Mouse (Mus musculus): ENCODE data around the gene Tmprss12. TPM values are rescaled to one million over a fixed set of nuclear protein-coding genes. Genes with fewer than 3 reads are reported as not detected.
"Not testable (repeated sequence)": the region's sequence is repeated elsewhere in the genome, so short reads cannot be mapped to it uniquely, and the experiment has no call there.

Tmprss12 gene
- polyA plus RNA-seq, 1 experiment = not detected

DNA sequence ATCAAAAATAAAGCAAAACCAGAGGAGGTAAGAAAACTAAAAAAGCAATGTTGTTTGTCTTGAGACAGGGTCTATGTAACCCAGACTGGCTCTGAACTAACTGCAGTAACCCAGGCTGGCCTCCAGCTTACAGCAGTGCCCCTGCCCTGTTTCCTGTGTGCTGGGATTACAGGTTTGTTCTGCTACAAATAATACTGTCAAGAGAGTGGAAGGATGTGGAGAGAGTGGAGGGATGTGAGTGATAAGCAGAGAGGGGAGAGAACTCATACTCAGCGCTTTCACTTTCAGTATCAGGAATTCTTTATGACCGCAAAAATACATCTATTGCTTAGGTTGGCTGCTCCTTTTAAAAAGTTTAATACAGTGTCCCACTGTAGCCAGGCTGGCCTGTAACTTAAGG, 31.7 kb downstream of the Tmprss12 start:
- Histone ChIP-seq H3K27me3 (ENCODE audit: control insufficient read depth, insufficient read depth, insufficient read length) (no peaks in the 10 kb centered on the region), H3K4me3 (no peak overlapping the region), H3K4me2 (ENCODE audit: low read depth) (peak overlapping the region; percentile 25), H3K79me2 (ENCODE audit: control insufficient read depth, insufficient read depth) (no peaks in the 10 kb centered on the region), H3K36me3 (ENCODE audit: control insufficient read depth, insufficient read depth) (no peaks in the 10 kb centered on the region), H3ac (ENCODE audit: control insufficient read depth, insufficient read length) (no peak overlapping the region)
- no peak for TF ChIP-seq SRF (IDR thresholded peaks at IDR 0.05; ENCODE audit: control insufficient read depth, insufficient read length, low read depth)
- no peak for TF ChIP-seq MYOG (IDR thresholded peaks at IDR 0.05; ENCODE audit: control insufficient read depth in 1 of 3, insufficient read depth in 1 of 3, insufficient read length in 2 of 3, low read depth in 2 of 3)
- TF ChIP-seq MYOD1 (IDR thresholded peaks at IDR 0.05; ENCODE audit: control insufficient read depth in 1 of 3, insufficient read length in 2 of 3, low read depth in 2 of 3) = no peak
- TF ChIP-seq TCF12 (IDR thresholded peaks at IDR 0.05; ENCODE audit: insufficient read depth, poor library complexity, severe bottlenecking) = no peak
- TF ChIP-seq USF1 (IDR thresholded peaks at IDR 0.05; ENCODE audit: low read depth) = no peak
- TF ChIP-seq POLR2AphosphoS2 (IDR thresholded peaks at IDR 0.05; ENCODE audit: insufficient read length, low read depth) = no peak
- no peak for TF ChIP-seq REST (IDR thresholded peaks at IDR 0.05; ENCODE audit: insufficient read depth, insufficient read length)
- TF ChIP-seq E2F4 (IDR thresholded peaks at IDR 0.05; ENCODE audit: insufficient read depth) = no peak
- no peak for TF ChIP-seq TCF3 (IDR thresholded peaks at IDR 0.05; ENCODE audit: insufficient read length, low read depth)
- no peak for TF ChIP-seq CEBPB (IDR thresholded peaks at IDR 0.05; ENCODE audit: insufficient read depth, poor library complexity, severe bottlenecking)
- TF ChIP-seq MAX (IDR thresholded peaks at IDR 0.05; ENCODE audit: low read depth) = no peak

GRCm38 (mm10) chr15:100314448-100315145, 34.0 kb downstream of the Tmprss12 start:
- H3K36me3 ChIP-seq (ENCODE audit: control insufficient read depth, insufficient read depth) = no peaks in the 10 kb centered on the region
- H3K27me3 ChIP-seq (ENCODE audit: control insufficient read depth, insufficient read depth, insufficient read length) = no peaks in the 10 kb centered on the region
- no peak overlapping the region for H3ac ChIP-seq (ENCODE audit: control insufficient read depth, insufficient read length)
- H3K4me2 ChIP-seq (ENCODE audit: low read depth) = no peak overlapping the region
- H3K4me3 ChIP-seq = no peak overlapping the region
- no peak for TF ChIP-seq REST (IDR thresholded peaks at IDR 0.05; ENCODE audit: insufficient read depth, insufficient read length)
- no peak for TF ChIP-seq SRF (IDR thresholded peaks at IDR 0.05; ENCODE audit: control insufficient read depth, insufficient read length, low read depth)
- TF ChIP-seq TCF12 (IDR thresholded peaks at IDR 0.05; ENCODE audit: insufficient read depth, poor library complexity, severe bottlenecking) = no peak
- TF ChIP-seq POLR2A (IDR thresholded peaks at IDR 0.05; ENCODE audit: insufficient read length, low read depth) = no peak
- no peak for TF ChIP-seq POLR2AphosphoS2 (IDR thresholded peaks at IDR 0.05; ENCODE audit: insufficient read length, low read depth)
- no peak for TF ChIP-seq MYOD1 (IDR thresholded peaks at IDR 0.05; ENCODE audit: control insufficient read depth in 1 of 3, insufficient read length in 2 of 3, low read depth in 2 of 3)
- TF ChIP-seq E2F4 (IDR thresholded peaks at IDR 0.05; ENCODE audit: insufficient read depth) = no peak
- no peak for TF ChIP-seq CEBPB (IDR thresholded peaks at IDR 0.05; ENCODE audit: insufficient read depth, poor library complexity, severe bottlenecking)
- TF ChIP-seq TCF3 (IDR thresholded peaks at IDR 0.05; ENCODE audit: insufficient read length, low read depth) = no peak
- TF ChIP-seq USF1 (IDR thresholded peaks at IDR 0.05; ENCODE audit: low read depth) = no peak
- TF ChIP-seq MYOG (IDR thresholded peaks at IDR 0.05; ENCODE audit: control insufficient read depth in 1 of 3, insufficient read depth in 1 of 3, insufficient read length in 2 of 3, low read depth in 2 of 3) = no peak
- TF ChIP-seq MAX (IDR thresholded peaks at IDR 0.05; ENCODE audit: low read depth) = no peak
- H3K79me2 ChIP-seq (ENCODE audit: control insufficient read depth, insufficient read depth) = no peaks in the 10 kb centered on the region

DNA sequence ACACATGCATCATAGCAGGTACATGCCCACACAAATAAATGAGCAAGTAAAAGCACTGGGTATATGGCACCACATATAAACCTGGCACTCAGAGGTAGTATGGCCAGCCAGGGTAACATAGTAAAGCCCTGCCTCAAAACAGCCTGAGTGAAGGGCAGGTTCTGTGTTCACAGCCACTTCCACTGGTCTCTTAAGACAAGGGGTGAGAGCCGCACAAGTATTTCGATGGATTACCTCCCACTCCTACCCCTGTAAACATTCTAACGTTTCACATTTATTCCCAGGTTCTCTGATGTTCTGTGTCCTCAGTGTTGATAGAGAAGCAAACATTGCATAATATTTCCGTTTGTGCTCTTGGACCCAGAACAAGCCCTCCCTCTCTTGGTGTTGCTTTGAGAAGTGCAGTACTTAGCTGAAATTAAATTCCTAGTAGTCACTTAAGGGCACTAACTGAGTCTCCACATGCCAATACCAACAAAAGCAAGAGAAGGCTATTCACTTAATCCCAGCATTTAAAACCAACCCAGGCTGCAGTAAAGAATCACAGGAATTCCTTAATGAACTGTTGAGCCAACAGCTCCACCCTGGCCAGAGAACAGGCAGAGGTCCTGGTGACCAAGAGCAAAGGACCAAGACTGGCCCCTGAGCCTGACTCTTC, 37.5 kb downstream of the Tmprss12 start:
- H3K79me2 ChIP-seq (ENCODE audit: control insufficient read depth, insufficient read depth); H3ac ChIP-seq (ENCODE audit: control insufficient read depth, insufficient read length); H3K27me3 ChIP-seq (ENCODE audit: control insufficient read depth, insufficient read depth, insufficient read length); H3K36me3 ChIP-seq (ENCODE audit: control insufficient read depth, insufficient read depth); H3K4me3 ChIP-seq; H3K4me2 ChIP-seq (ENCODE audit: low read depth): not testable (repeated sequence)

DNA sequence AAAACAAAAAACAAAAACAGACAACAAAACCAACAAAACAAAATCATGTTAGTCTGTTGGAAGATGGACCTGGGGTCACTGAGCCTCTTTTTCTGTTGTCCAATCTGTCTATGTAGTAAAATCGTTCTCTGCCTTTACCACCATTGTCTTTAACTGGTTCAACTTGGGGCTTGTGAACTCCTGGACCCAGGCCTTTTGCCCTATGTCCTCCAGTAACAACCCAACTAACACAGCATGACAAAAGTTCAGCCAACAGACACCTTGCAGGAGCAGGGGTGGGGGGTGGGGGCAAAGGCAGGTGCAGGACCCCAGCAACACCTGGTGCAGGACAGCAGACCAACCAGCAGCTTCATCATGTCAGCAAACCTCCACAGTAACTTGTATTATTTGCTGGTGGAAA, 39.2 kb downstream of the Tmprss12 start:
- no peaks in the 10 kb centered on the region for H3K36me3 ChIP-seq (ENCODE audit: control insufficient read depth, insufficient read depth)
- no peak overlapping the region for H3K4me2 ChIP-seq (ENCODE audit: low read depth)
- no peaks in the 10 kb centered on the region for H3K79me2 ChIP-seq (ENCODE audit: control insufficient read depth, insufficient read depth)
- no peaks in the 10 kb centered on the region for H3K27me3 ChIP-seq (ENCODE audit: control insufficient read depth, insufficient read depth, insufficient read length)
- H3K4me3 ChIP-seq = no peak overlapping the region
- no peak for TF ChIP-seq USF1 (IDR thresholded peaks at IDR 0.05; ENCODE audit: low read depth)
- TF ChIP-seq TCF12 (IDR thresholded peaks at IDR 0.05; ENCODE audit: insufficient read depth, poor library complexity, severe bottlenecking) = no peak
- no peak for TF ChIP-seq CEBPB (IDR thresholded peaks at IDR 0.05; ENCODE audit: insufficient read depth, poor library complexity, severe bottlenecking)
- H3ac ChIP-seq (ENCODE audit: control insufficient read depth, insufficient read length) = no peak overlapping the region

GRCm38 (mm10) chr15:100320295-100320905, 39.8 kb downstream of the Tmprss12 start:
- no peak for TF ChIP-seq POLR2AphosphoS2 (IDR thresholded peaks at IDR 0.05; ENCODE audit: insufficient read length, low read depth)
- TF ChIP-seq CEBPB (IDR thresholded peaks at IDR 0.05; ENCODE audit: insufficient read depth, poor library complexity, severe bottlenecking) = peak; percentile 75

More at GRCm38 (mm10) chr15:100320295-100320905, 39.8 kb downstream of the Tmprss12 start:
- H3ac ChIP-seq (ENCODE audit: control insufficient read depth, insufficient read length) = no peak overlapping the region
- no peaks in the 10 kb centered on the region for H3K79me2 ChIP-seq (ENCODE audit: control insufficient read depth, insufficient read depth)
- no peak overlapping the region for H3K4me3 ChIP-seq
- no peak overlapping the region for H3K4me2 ChIP-seq (ENCODE audit: low read depth)
- H3K27me3 ChIP-seq (ENCODE audit: control insufficient read depth, insufficient read depth, insufficient read length) = no peaks in the 10 kb centered on the region
- no peaks in the 10 kb centered on the region for H3K36me3 ChIP-seq (ENCODE audit: control insufficient read depth, insufficient read depth)
